20 mouse cellular contexts compared by ENCODE assay signal in genomic region chr1:40501546-40502398, GRCm38 (mm10). TPM values are rescaled to one million over a fixed set of nuclear protein-coding genes. Genes with fewer than 3 reads are reported as not detected.
DNase-seq lines count a peak whose midpoint lies in the region; ATAC-seq and TF ChIP-seq lines count a peak whose summit lies in the region.
"Had no signal": no experiment of that assay in that cellular context is flagged by ENCODE, and none has a peak within 500 bp of the region (broad histone marks: within the 10 kb centered on the region; RNA-seq: fewer than 3 reads in every experiment).

No protein-coding gene starts in this region.

- no peak for TF ChIP-seq CTCF in stomach, postnatal 0 days (IDR thresholded peaks at IDR 0.05; ENCODE audit: low read depth)

- peak; percentile 8 for DNase-seq in liver
- peak; percentile 27 to 38 for DNase-seq in lung, postnatal 4 days
- DNase-seq in stomach, postnatal 0 days (ENCODE audit: low spot score) = no peak
- no peak for DNase-seq in urinary bladder, postnatal 4 days (ENCODE audit: low spot score in 2 of 2)
- no peak for DNase-seq in adrenal gland, postnatal 25 days
- DNase-seq in cerebellum, adult 18-20 months = no peak
- DNase-seq: adrenal gland, postnatal 10 days; liver, embryonic 13.5 days had no signal

- WGBS in liver, embryonic 12.5 days (ENCODE audit: insufficient replicate concordance) = 40% methylated on average over 11 of the region's 11 CpGs
- WGBS in liver, embryonic 15.5 days (ENCODE audit: insufficient replicate concordance) = 26% methylated on average over 11 of the region's 11 CpGs
- 79% methylated on average over 11 of the region's 11 CpGs for WGBS in stomach, postnatal 0 days

- no peaks in the 10 kb centered on the region for H3K9me3 ChIP-seq in liver, embryonic 12.5 days (replicated peaks)
- H3K9me3 ChIP-seq in liver, embryonic 15.5 days (replicated peaks) = no peaks in the 10 kb centered on the region
- no peaks in the 10 kb centered on the region for H3K9me3 ChIP-seq in stomach, postnatal 0 days (ENCODE audit: control insufficient read depth, low read length)
- H3K9me3 ChIP-seq: embryonic facial prominence, embryonic 15.5 days; heart, embryonic 12.5 days; hindbrain, embryonic 10.5 days; liver, embryonic 13.5 days; midbrain, embryonic 13.5 days had no signal

- H3K4me1 ChIP-seq in liver, embryonic 12.5 days = no peaks in the 10 kb centered on the region; the same call in 1 of the 2 replicates
- H3K4me1 ChIP-seq in liver, embryonic 15.5 days (replicated peaks) = no peaks in the 10 kb centered on the region
- no peaks in the 10 kb centered on the region for H3K4me1 ChIP-seq in stomach, postnatal 0 days (replicated peaks; ENCODE audit: control insufficient read depth, insufficient read depth)
- H3K4me1 ChIP-seq: embryonic facial prominence, embryonic 15.5 days; heart, embryonic 12.5 days; hindbrain, embryonic 10.5 days; liver, embryonic 13.5 days; midbrain, embryonic 13.5 days had no signal

- no peak overlapping the region for H3K4me3 ChIP-seq in liver, embryonic 12.5 days
- no peak overlapping the region for H3K4me3 ChIP-seq in liver, embryonic 15.5 days (replicated peaks)
- H3K4me3 ChIP-seq in stomach, postnatal 0 days (ENCODE audit: low read depth, low read length) = no peak overlapping the region
- H3K4me3 ChIP-seq: embryonic facial prominence, embryonic 15.5 days; heart, embryonic 12.5 days; hindbrain, embryonic 10.5 days; liver, embryonic 13.5 days; midbrain, embryonic 13.5 days had no signal

- no peak overlapping the region for H3K27ac ChIP-seq in liver, embryonic 12.5 days
- peak overlapping the region; percentile 53 for H3K27ac ChIP-seq in liver, embryonic 15.5 days (replicated peaks)
- H3K27ac ChIP-seq in stomach, postnatal 0 days (replicated peaks) = no peak overlapping the region
- H3K27ac ChIP-seq: embryonic facial prominence, embryonic 15.5 days; hindbrain, embryonic 10.5 days; liver, embryonic 13.5 days; midbrain, embryonic 13.5 days had no signal

- H3K36me3 ChIP-seq in liver, embryonic 12.5 days = no peaks in the 10 kb centered on the region
- no peaks in the 10 kb centered on the region for H3K36me3 ChIP-seq in liver, embryonic 15.5 days (replicated peaks)
- no peaks in the 10 kb centered on the region for H3K36me3 ChIP-seq in stomach, postnatal 0 days (ENCODE audit: control insufficient read depth, insufficient read depth, low read length)
- H3K36me3 ChIP-seq: embryonic facial prominence, embryonic 15.5 days; heart, embryonic 12.5 days; hindbrain, embryonic 10.5 days; liver, embryonic 13.5 days; midbrain, embryonic 13.5 days had no signal

- TF ChIP-seq EP300 in stomach, postnatal 0 days (optimal IDR thresholded peaks at IDR 0.05) = no peak

- no peaks in the 10 kb centered on the region for H3K27me3 ChIP-seq in liver, embryonic 12.5 days (replicated peaks)
- H3K27me3 ChIP-seq in liver, embryonic 15.5 days = no peaks in the 10 kb centered on the region
- no peaks in the 10 kb centered on the region for H3K27me3 ChIP-seq in stomach, postnatal 0 days (ENCODE audit: control insufficient read depth, insufficient read depth, low read length)
- H3K27me3 ChIP-seq: embryonic facial prominence, embryonic 15.5 days; heart, embryonic 12.5 days; liver, embryonic 13.5 days; midbrain, embryonic 13.5 days had no signal

- H3K4me2 ChIP-seq in liver, embryonic 12.5 days = no peak overlapping the region
- H3K4me2 ChIP-seq in liver, embryonic 15.5 days = peak overlapping the region; percentile 23; the same call in 1 of the 2 replicates
- no peak overlapping the region for H3K4me2 ChIP-seq in stomach, postnatal 0 days (replicated peaks; ENCODE audit: low read depth)
- H3K4me2 ChIP-seq: embryonic facial prominence, embryonic 15.5 days; heart, embryonic 12.5 days; liver, embryonic 13.5 days; midbrain, embryonic 13.5 days had no signal

- no peak for ATAC-seq in liver, embryonic 12.5 days
- ATAC-seq in liver, embryonic 15.5 days (ENCODE audit: insufficient read depth) = peak; percentile 12; the same call in 1 of the 2 replicates
- peak; percentile 38; the same call in 1 of the 2 replicates for ATAC-seq in stomach, postnatal 0 days (ENCODE audit: low FRiP score, low TSS enrichment)
- ATAC-seq: forebrain, embryonic 14.5 days; midbrain, embryonic 13.5 days had no signal

- no peak overlapping the region for H3K9ac ChIP-seq in liver, embryonic 12.5 days
- no peak overlapping the region for H3K9ac ChIP-seq in liver, embryonic 15.5 days
- H3K9ac ChIP-seq in stomach, postnatal 0 days (ENCODE audit: low read length) = no peak overlapping the region
- H3K9ac ChIP-seq: embryonic facial prominence, embryonic 15.5 days; heart, embryonic 12.5 days; liver, embryonic 13.5 days; midbrain, embryonic 13.5 days had no signal

RNA-seq across cellular contexts. Expression of gene Il18rap, which starts 13.4 kb away (rescaled TPM):
- polyA plus RNA-seq in liver, embryonic 12.5 days (2016; fragmentation: Nextera tagmentation; extraction: Ambion mirVana) = 0.67 and 0.79 TPM in 2 replicates
- 1.3 and 1.6 TPM in 2 replicates for polyA plus RNA-seq in liver, embryonic 15.5 days (2015; fragmentation: Nextera tagmentation; extraction: Ambion mirVana)
- 0.15 and 0.16 TPM in 2 replicates for polyA plus RNA-seq in stomach, postnatal 0 days (2015; fragmentation: Nextera tagmentation; extraction: Ambion mirVana)
- 0.15 TPM in 1 of 2 replicates, not detected in the other for total RNA-seq in adrenal gland, postnatal 25 days (2021)
- total RNA-seq: gastrocnemius, adult 8-10 months had no signal
- polyA plus RNA-seq: testis, adult 2 months had no signal

RNA-seq across cellular contexts. Expression of gene Il18r1, which starts 36.4 kb away (rescaled TPM):
- polyA plus RNA-seq in liver, embryonic 12.5 days (2016; fragmentation: Nextera tagmentation; extraction: Ambion mirVana) = not detected in 2 replicates
- polyA plus RNA-seq in liver, embryonic 15.5 days (2015; fragmentation: Nextera tagmentation; extraction: Ambion mirVana) = 0.08 and 0.10 TPM in 2 replicates
- 3.1 and 3.4 TPM in 2 replicates for polyA plus RNA-seq in stomach, postnatal 0 days (2015; fragmentation: Nextera tagmentation; extraction: Ambion mirVana)
- not detected in 2 replicates for total RNA-seq in adrenal gland, postnatal 25 days (2021)
- total RNA-seq: ES-E14; layer of hippocampus, adult 18-20 months had no signal
- polyA plus RNA-seq: forebrain, embryonic 14.5 days; heart, embryonic 12.5 days; hindbrain, embryonic 10.5 days; midbrain, embryonic 13.5 days; neural tube, embryonic 11.5 days had no signal

Comparison
In these comparisons a context has a peak if more than half of its experiments do, and no peak if none do; other contexts are left out.
1. DNase-seq: peak in liver (single experiment) and lung, postnatal 4 days (2 of 2); none in stomach, postnatal 0 days (single experiment), urinary bladder, postnatal 4 days (0 of 2), adrenal gland, postnatal 25 days (single experiment) and cerebellum, adult 18-20 months (0 of 2).